Mouse (Mus musculus) spleen, adult 10 weeks (tissue): ENCODE measurements around the gene Spaca7. TPM values are rescaled to one million over a fixed set of nuclear protein-coding genes. Genes with fewer than 3 reads are reported as not detected.

Experiments used
- polyA plus RNA-seq: library from polyadenylated mRNA; stranded (reverse); fragments of 350-450 nt; fragmentation: Illumina TruSeq; extraction: RNeasy Lipid Tissue Mini Kit (QIAGEN cat#74804); gene quantifications from one replicate; pipeline ENCODE4 v1.2.3, GENCODE M21; 2015; ENCODE audit warnings: low replicate concordance; ENCODE audit not compliant: insufficient read depth

Spaca7 gene
- polyA plus RNA-seq: not detected

GRCm38 (mm10) chr8:12572814-12573534 is at the start of gene Spaca7:
Gene Spaca7, plus strand, starts transcription at chr8:12573029.

Other genes starting within 250 kb of the Spaca7 start
- not detected for gene Sox1, start 177.7 kb upstream of the Spaca7 start, polyA plus RNA-seq
- 50.6 TPM for gene Tubgcp3, start 99.2 kb downstream of the Spaca7 start, polyA plus RNA-seq
- 20.6 TPM for gene Atp11a, start 184.0 kb downstream of the Spaca7 start, polyA plus RNA-seq